Mouse (Mus musculus) R1 (cell line): Measurements from ENCODE around the gene Suox.
"Not testable (repeated sequence)": the region's sequence is repeated elsewhere in the genome, so short reads cannot be mapped to it uniquely, and the experiment has no call there.

Experiments
- DNase-seq: peaks from one replicate; pipeline ENCODE4 v3.0.0-alpha.2; 2018; ENCODE audit warnings: low read depth, low spot score

Gene Suox

GRCm38 (mm10) chr10:128626311-128627310, 47.3 kb downstream of the Suox start, which contains the start of gene Rps26:
Rps26 (minus strand) TSS chr10:128626747.
- DNase-seq, result peak; percentile 100

- peak; percentile 80 for DNase-seq
Measured at GRCm38 (mm10) chr10:128625287-128625894, 48.5 kb downstream of the Suox start.

- DNase-seq, result not testable (repeated sequence)
Measured at GRCm38 (mm10) chr10:128623106-128623613, 50.7 kb downstream of the Suox start.

GRCm38 (mm10) chr10:128622702-128623101, 51.2 kb downstream of the Suox start:
- no peak for DNase-seq

- DNase-seq, result no peak
Measured at GRCm38 (mm10) chr10:128621986-128622520, 51.8 kb downstream of the Suox start.

GRCm38 (mm10) chr10:128620241-128620640, 53.6 kb downstream of the Suox start:
- DNase-seq, result no peak
